Mouse (Mus musculus) left cerebral cortex, postnatal 14 days (tissue): ENCODE results near the gene Abcc3. TPM values are rescaled to one million over a fixed set of nuclear protein-coding genes. Genes with fewer than 3 reads are reported as not detected.
"Not testable (repeated sequence)": the region's sequence is repeated elsewhere in the genome, so short reads cannot be mapped to it uniquely, and the experiment has no call there.

ENCODE experiments used
- DNase-seq, 2 experiments: peaks; one replicate each; pipeline ENCODE4 v3.0.0; 2021 to 2022; ENCODE audit warnings: low spot score in 2 of 2, mixed read lengths in 1 of 2
- intact Hi-C: fragments of 180-260 bp; cut with DNase I; formaldehyde crosslinking; loops from one replicate; pipeline ENCODE4 v1.15.1; 2025
- total RNA-seq, 2 experiments: library from RNA; stranded (reverse); gene quantifications; 2 replicates each; pipeline ENCODE4 v1.2.3; 2021

The Abcc3 gene
- total RNA-seq, 2 experiments from 2014 or later = 1.6 to 2.3 TPM

DNA sequence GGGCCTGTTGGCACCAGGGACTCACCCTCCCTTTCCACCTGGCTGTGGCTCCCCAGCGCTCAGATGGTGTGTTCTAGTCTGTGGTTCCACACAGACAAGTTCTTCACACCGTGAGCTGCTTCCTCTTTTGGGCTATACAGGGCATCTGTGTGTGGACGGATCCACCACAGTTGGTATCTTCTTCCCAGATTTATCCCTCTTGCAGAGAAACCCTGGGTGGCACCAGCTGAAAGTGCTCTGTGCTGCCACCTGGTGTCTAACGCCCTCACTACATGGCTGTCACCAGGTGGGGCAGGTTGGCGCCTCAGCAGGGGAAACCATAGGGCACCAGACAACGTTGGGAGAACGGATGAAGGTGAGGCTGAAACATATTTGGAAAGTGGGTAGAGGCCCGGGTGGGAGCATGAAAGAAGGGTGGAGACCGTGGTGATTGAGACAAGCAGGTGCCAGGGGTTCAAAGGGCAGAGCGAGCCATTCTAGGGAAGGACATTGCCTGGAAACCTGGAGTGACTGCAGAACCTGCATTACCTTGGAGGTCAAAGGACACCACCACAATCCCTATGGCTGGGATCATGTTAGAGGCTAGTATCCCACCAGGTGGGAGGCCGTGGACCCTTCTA lies 12.0 kb upstream of the Abcc3 start:
- peak; percentile 88 to 89 for DNase-seq
- intact Hi-C loops = loop anchor here (5.0 kb wide), 2 partner anchors 47 to 62 kb away; no protein-coding TSS in a partner anchor

DNA sequence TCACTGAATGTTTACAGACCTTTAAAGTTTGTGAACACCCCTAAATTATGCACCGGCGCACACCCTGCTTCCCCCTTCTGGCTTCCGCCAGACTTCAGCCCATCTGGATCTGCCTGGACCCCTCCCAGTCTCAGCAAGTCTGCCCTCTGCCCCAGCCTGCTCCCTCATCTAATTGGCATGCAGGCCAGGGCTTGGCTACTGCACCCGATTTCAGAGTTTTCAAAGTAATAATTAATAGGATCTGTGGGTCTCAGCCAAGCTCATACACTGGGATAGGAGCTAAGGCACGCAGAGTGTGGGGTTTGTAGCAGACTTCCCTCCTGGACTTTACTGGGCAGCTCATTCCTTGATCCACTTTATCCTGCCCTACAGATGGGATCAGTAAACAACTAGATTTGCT lies 11.4 kb upstream of the Abcc3 start:
- no peak for DNase-seq
- intact Hi-C loops = loop anchor here (5.0 kb wide), 2 partner anchors 47 to 62 kb away; no protein-coding TSS in a partner anchor

DNA sequence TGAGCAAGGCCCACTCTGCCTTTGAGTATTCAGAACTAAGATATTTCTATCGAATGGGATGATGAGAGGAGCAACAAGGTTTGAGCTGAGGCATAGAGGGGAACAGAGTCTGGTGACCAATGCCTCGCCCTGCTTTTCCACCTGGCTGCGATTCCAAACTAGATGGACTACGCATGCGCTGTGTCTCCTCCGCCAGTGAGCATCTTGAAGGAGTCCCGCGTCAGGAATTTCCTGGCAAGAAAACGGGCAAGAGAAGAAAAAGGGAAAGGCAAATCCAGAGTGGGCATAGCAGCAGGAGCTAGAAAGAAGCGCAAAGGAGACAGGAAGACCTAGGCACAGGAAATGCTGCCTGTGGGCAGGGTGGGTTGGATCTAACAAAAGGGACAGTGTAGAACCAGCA lies 11.0 kb upstream of the Abcc3 start:
- intact Hi-C loops = loop anchor here (5.0 kb wide), 2 partner anchors 46 to 61 kb away; no protein-coding TSS in a partner anchor
- DNase-seq = no peak

DNA sequence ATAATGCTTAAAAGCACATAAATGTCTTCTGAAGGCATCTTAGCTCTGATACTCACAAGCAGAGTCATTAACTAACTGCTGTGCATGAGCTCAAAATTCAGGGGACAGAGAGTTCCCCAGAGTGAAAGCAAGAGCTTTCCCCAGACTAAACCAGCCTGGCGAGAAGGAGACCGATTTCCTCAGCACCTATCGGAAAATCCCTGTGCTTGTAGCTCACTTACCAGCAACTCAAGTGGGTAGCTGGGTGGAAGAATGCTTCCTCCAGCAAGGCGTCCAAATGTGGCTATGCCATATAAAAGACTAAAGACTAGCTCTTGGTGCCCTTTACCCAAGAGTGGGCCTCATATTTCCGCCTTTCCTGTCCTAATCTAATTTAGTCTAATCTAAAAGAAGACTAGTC lies 9.9 kb upstream of the Abcc3 start:
- DNase-seq = no peak
- intact Hi-C loops = loop anchor here (5.0 kb wide), 2 partner anchors 45 to 60 kb away; no protein-coding TSS in a partner anchor

DNA sequence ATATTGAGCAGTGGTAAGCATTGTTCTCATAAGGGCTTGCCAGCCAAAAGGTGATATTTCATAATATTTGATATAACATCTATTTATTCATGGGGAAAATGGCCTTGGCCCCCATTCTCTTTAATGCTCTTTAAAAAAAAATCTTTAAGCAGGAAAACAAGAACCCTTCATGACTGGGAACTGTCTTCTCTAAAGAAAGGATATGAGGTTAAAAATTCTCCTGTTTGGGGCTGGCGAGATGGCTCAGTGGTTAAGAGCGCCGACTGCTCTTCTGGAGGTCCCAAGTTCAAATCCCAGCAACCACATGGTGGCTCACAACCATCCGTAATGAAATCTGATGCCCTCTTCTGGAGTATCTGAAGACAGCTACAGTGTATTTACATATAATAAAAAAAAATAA lies 9.2 kb upstream of the Abcc3 start:
- DNase-seq = not testable (repeated sequence)
- intact Hi-C loops = loop anchor here (5.0 kb wide), 2 partner anchors 45 to 60 kb away; no protein-coding TSS in a partner anchor

DNA sequence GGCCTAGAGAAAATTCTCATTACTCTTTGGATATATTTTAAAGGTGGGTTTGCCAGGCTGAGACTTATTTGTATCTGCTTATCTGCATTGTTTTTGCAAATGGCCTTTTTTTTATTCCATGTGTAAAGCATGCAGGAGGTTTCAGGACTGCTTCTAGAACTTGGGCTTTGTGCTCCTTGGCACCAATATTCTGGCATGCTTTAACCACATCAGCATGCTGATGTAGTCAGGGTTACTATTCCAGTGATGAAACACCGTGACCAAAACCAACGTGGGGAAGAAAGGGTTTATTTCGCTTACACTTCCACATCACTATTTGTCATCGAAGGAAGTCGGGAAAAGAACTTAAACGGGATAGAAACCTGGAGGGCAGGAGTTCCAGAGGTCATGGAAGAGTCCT lies 8.2 kb upstream of the Abcc3 start:
- intact Hi-C loops = loop anchor here (5.0 kb wide), 2 partner anchors 44 to 59 kb away; no protein-coding TSS in a partner anchor
- DNase-seq = no peak

DNA sequence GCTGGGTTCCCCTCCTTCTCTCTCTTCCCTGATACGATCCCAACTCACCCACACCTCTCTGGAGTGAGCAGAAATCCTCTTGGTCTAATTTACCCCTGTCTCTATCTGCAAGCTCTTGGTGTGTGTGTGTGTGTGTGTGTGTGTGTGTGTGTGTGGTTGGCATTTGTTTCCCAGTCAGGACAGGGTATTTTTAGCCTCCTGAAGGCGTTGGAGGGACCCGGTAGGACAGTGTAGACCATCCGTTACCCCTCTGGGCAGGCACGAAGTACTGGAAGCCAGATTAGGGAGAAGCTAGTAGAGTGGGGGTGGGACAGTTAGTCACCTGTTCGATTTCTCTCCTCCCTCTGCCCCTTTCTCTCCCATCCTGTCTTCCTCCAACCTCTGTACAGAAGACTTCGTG lies 1.3 kb upstream of the Abcc3 start:
- intact Hi-C loops = no loop called here

DNA sequence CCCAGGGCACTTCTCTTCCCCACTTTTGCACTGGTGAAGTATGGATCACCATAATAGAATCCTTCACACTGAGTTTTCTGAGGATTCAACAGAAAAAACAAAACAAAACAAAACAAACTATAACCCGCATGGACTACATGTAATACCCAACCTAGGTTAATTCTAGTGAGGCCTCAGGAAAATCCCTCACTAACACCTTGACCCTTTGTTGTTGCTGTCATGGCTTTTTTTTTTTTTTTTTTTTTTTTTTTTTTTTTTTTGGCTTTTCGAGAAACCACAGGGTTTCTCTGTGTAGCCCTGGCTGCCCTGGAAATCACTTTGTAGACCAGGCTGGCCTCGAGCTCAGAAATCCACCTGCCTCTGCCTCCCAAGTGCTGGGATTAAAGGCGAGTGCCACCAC lies 693 bp upstream of the Abcc3 start:
- intact Hi-C loops = not testable (repeated sequence)

More for the DNA sequence above, 1.3 kb upstream of the Abcc3 start:
- no peak for DNase-seq

DNA sequence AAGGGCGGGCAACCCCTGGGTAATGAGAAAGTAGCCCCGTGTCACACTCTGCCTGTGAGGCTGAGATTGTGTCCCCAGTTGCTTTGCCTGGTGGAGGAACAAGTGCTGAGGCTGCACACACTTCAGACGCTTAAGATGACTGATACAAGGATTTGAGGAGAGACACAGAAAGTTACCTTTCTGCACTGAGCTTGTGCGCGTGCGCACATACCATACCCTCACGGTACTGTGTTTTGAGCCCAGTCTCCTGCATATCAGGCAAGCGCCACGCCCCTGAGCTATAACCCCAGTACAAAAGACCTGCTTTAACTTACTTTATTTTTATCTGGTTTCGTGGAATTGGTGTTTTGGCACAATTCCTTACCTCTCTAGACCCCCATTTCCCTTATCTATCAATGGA lies 1.1 kb downstream of the Abcc3 start:
- intact Hi-C loops = no loop called here
- no peak for DNase-seq

More for the DNA sequence above, 693 bp upstream of the Abcc3 start:
- not testable (repeated sequence) for DNase-seq

DNA sequence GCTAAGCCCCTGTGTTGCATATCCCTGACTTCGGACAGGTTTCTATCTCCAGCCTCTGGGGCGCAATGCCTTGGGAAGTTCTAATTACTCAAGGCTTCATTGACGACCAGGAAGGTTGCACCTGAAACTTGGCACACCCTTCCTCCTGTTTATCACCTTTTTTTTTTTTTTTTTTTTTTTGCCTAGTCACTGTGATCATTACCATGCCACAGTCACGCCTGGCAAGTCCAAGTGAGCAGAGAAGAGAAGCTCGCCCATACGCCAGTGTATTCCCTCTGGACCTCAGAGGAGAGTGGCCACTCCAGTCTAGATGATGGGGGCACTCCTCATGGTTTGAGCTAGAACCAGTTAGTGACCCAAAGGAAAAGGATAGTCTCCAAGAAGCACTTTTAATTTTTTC lies 2.0 kb downstream of the Abcc3 start:
- no peak for DNase-seq
- intact Hi-C loops = no loop called here

DNA sequence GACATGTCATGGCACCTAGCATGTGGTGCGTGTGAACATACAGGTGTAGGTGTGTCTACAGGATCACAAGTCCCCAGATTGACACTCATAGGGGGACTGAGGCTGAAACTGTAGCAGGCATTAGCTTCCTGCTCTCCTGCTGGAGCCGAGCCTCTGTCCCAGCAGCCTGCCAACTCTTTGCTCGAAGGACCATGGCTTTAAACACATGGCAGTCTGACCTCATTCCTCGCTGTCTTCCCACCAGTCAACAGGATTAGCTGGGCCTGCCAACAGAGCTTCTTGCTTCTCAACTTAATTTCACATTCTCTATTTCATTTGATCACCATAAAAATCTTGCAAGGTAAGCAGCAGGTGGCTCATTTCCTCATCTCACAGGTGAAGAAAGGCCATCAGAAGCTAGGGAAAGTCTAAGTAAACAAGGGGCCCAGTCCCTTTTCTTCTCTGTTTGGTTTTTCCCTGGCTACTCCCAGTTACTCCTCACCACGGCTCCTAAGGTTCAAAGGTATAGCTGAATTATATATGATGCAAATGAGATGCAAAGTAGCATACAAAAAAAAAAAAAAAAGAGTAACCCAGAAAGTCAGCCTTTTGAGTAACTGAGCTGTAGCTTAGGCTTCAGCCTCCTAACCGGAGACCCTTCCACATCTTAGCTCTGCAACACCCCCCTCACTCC lies 2.9 kb downstream of the Abcc3 start:
- no peak for DNase-seq
- intact Hi-C loops = no loop called here

DNA sequence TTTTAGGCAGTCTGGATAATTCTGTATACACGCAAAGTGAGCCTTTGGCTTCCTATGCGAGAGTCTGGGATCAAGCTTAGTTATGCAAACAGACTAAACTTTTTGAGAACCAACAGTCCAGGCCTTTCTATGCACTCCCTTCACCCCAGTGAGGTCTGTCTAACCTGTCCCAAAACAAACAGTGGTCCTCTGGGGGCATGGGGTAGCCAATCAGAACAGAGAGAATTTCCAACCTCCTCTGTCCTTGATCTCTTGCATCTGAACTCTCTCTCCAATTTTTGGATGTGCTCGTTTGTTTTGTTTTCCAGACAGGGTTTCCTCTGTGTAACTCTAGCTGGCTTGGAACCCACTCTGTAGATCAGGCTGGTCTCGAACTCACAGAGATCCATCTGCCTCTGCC lies 3.8 kb downstream of the Abcc3 start:
- DNase-seq = no peak
- intact Hi-C loops = no loop called here

DNA sequence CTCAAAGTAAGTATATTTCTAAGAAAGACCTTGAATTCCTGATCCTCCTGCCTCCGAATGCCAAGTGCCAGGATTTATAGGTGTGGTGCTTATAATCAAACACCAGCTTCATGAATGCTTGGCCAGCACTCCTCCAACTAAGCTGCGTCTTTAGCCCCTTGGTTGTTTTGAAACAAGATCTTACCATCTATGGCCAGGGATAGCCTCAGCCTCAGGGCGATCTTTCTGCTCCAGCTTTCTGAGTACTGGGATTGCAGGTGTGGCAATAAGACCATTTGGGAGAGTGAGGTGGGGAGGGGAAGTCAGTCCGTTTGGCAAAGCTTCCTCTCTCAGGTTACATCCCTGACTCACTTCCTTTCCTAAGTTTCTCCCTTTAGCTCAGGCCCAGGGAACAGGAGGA lies 5.0 kb downstream of the Abcc3 start:
- intact Hi-C loops = no loop called here
- DNase-seq = no peak

DNA sequence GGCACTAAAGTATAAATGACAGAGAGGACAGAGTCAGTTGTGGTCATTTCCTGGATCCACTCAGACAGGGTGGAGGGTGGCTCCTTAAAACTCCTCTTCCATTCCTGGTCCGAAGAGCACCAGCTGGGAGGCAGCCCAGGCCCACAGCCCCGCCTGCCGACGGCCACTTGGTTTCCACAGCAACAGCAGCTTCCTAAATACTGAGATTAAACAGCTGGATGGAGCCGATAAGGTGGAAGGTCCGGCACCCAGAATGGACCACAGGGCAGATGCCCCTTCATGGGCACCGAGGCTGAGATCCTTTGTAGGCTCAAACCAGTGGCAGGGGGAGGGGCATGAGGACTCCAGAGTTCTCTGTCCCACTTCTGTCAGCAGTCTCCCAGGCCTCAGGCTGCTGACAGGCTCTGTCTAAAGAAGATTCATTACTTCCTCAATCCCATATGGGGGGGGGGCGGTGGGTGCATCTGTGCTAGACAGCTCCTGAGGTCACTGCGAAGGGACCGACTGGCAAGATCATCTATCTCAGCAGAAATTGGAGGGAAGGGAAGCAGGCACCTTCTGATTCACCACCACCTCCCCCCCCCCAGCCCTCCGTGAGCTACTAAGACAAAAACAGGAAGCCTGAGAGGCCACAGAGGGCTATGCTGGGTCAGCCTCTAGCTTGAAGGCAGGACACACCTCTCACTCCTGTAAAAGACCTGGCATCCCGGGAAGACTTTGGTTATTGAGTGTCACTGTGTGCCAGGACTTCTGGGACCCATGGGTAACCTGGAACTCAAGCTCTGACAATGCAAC lies 6.6 kb downstream of the Abcc3 start:
- intact Hi-C loops = no loop called here
- DNase-seq = peak; percentile 39 to 66

DNA sequence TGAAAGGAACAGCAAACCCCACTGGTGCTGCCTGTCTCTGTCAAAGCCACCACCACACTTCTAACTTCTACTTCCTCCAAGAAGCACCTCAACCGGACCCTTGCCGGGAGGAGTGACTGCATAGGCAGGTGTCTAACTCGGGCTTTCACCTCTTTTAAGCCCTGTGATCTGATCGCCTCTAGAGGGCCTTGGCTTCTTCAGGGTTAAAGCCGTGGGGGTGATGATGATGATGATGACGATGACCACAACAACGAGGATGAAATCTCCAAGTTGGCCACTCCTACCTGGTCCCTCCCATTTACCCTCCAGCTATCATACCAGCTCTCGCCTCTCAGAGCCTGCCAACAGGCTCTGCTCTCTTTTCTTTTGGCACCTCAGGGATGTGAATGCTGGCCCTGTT lies 13.1 kb downstream of the Abcc3 start:
- intact Hi-C loops = no loop called here
- no peak for DNase-seq

DNA sequence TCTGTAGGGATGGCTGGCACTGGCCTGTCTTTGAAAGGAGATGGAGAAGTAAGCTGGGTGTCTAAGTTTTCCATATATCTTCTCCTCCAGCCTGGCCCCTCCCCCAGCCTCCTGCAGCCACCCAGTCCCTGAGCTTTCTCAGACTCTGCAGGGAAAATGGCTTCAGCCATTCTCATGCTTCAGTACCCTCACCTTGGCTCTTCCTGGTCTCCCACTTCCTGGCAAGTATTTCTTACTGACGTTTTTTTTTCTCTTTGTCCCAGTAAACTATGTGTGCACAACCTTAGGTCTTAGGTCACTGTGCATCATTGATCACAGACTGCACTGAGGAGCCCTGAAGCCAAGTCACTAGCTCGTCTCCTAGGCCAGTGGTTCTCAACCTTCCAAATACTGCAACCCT lies 13.7 kb downstream of the Abcc3 start:
- intact Hi-C loops = no loop called here
- DNase-seq = no peak

DNA sequence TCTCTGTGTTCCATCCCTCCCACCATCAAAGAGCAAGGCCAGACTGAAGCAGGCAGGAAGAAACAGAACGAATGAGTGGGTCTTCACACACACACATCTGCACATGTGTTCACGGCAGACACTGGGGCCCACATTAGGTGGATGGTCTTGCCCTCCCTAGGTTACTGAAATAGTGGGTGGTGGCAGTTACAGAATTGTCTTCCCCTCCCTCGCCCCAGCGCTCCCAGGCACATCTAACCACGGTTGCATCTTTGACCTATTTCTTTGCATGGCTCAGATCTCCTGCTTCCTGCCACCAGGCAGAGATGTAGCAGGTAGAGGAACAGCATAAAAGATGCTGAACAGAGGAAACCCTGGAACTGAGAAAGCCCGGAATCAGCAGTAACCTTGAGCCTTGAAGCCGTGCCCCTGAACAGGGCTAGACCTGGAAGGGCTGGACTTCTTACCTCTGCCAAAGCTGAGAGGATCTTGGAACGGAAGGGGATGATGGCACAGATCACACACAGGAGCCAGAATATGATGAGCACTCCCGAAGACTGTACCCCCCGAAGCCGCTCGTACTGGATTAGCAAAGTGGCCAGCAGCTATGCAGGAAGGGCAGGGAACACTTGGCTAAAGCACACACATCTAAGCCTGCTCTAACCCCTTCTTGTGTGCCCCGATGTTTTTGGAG lies 18.4 kb downstream of the Abcc3 start:
- intact Hi-C loops = no loop called here

DNA sequence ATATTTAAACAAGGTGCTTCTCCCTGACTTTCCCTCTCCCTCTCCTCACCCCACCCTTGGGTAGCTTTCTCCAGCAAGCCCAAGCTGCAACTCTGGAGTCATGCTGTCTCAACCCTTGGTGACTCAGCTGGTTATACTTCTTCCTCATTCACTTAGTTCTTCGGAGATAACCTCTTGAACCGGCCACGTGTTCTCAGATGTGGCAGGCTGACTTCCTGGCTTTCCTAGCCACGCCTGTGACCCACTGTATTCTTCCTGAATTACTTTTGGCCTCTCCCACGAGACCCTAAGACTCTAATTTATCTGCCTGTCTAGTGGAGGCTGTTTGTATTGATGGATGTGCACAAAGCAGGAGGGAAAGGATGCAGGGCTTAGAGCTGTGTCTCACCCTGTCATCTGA lies 22.0 kb downstream of the Abcc3 start:
- DNase-seq = no peak
- intact Hi-C loops = no loop called here

More for the DNA sequence above, 18.4 kb downstream of the Abcc3 start:
- no peak for DNase-seq

DNA sequence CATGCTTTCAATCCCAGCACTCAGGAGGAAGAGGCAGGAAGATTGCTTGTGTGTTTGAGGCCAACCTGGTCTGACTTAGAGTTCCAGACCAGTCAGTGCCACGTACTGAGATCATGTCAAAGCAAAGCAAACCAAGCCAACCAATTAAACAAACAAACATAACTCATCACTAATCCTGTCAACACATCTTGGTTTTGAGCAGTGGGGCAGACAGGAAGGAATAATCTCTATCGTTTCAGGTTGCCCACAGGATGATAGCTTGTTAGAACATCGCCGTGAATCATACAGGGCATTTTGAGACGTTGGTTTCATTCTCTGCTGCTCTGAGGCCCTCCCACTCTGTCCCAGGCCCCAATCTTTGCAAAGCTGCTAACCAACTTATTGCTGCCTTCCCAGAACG lies 22.8 kb downstream of the Abcc3 start:
- no peak for DNase-seq
- intact Hi-C loops = no loop called here

DNA sequence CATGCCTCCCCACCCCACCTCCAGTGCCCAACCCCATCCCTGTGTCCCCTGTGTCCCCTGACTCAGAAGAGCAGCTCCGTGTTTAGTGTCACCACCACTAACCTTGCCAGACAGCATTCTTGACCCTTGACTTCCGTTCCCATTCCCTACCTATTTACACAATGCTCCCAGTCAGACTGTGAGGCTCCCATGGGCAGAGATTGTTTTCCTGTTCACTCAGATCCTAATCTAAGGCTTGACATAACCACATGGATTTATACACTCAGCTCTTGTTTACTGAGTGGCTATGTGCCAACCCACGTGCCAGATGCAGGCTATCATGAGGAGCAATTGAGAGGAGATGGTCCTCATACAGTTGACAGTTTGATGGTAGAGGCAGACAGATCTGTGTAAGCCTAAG lies 27.5 kb downstream of the Abcc3 start:
- intact Hi-C loops = no loop called here

More for the DNA sequence above, 27.5 kb downstream of the Abcc3 start:
- DNase-seq = no peak
